Mouse (Mus musculus): Measurements from ENCODE around the gene F11r. TPM values are rescaled to one million over a fixed set of nuclear protein-coding genes. Genes with fewer than 3 reads are reported as not detected.

Gene F11r
- polyA plus RNA-seq, 1 experiment, result 149 TPM

GRCm38 (mm10) chr1:171503592-171504291, 66.4 kb downstream of the F11r start:
- TF ChIP-seq POLR2A (IDR thresholded peaks at IDR 0.05; ENCODE audit: borderline replicate concordance, extremely low read depth, low read depth, low read length) (peak; percentile 26; the same call in 1 of the 2 replicates), CTCF (IDR thresholded peaks at IDR 0.05; ENCODE audit: insufficient read depth, low read length) (no peak)
- peak; percentile 76 for DNase-seq
- WGBS, result under 1% methylated on average over 53 of the region's 53 CpGs
- Histone ChIP-seq H3K4me1 (ENCODE audit: control insufficient read depth, insufficient read depth, low read length) (no peaks in the 10 kb centered on the region), H3K4me3 (replicated peaks; ENCODE audit: extremely low read depth, low read depth, low read length) (peak overlapping the region; percentile 72)

GRCm38 (mm10) chr1:171504586-171504985, 67.3 kb downstream of the F11r start:
- Histone ChIP-seq H3K4me1 (ENCODE audit: control insufficient read depth, insufficient read depth, low read length) (no peaks in the 10 kb centered on the region), H3K4me3 (replicated peaks; ENCODE audit: extremely low read depth, low read depth, low read length) (no peak overlapping the region)
- 81% methylated on average over 4 of the region's 4 CpGs for WGBS
- no peak for DNase-seq
- TF ChIP-seq POLR2A (IDR thresholded peaks at IDR 0.05; ENCODE audit: borderline replicate concordance, extremely low read depth, low read depth, low read length) (no peak), CTCF (IDR thresholded peaks at IDR 0.05; ENCODE audit: insufficient read depth, low read length) (no peak)

GRCm38 (mm10) chr1:171513234-171513633, 75.9 kb downstream of the F11r start:
- TF ChIP-seq CTCF (IDR thresholded peaks at IDR 0.05; ENCODE audit: insufficient read depth, low read length), result no peak
- TF ChIP-seq POLR2A (IDR thresholded peaks at IDR 0.05; ENCODE audit: borderline replicate concordance, extremely low read depth, low read depth, low read length), result no peak
- no peak overlapping the region for H3K4me3 ChIP-seq (replicated peaks; ENCODE audit: extremely low read depth, low read depth, low read length)
- no peaks in the 10 kb centered on the region for H3K4me1 ChIP-seq (ENCODE audit: control insufficient read depth, insufficient read depth, low read length)
- no peak for DNase-seq
- 89% methylated on average over 2 of the region's 2 CpGs for WGBS

- TF ChIP-seq CTCF (IDR thresholded peaks at IDR 0.05; ENCODE audit: insufficient read depth, low read length), result no peak
- TF ChIP-seq POLR2A (IDR thresholded peaks at IDR 0.05; ENCODE audit: borderline replicate concordance, extremely low read depth, low read depth, low read length), result no peak
- WGBS, result 70% methylated on average over 1 of the region's 1 CpGs
- Histone ChIP-seq H3K4me1 (ENCODE audit: control insufficient read depth, insufficient read depth, low read length) (no peaks in the 10 kb centered on the region), H3K4me3 (replicated peaks; ENCODE audit: extremely low read depth, low read depth, low read length) (no peak overlapping the region)
- DNase-seq, result no peak
Measured at GRCm38 (mm10) chr1:171513760-171514159, 76.4 kb downstream of the F11r start.

Other genes starting within 250 kb of the F11r start
- 37.5 and 59.8 TPM in 2 replicates for gene Pcp4l1, start 241.3 kb upstream of the F11r start, polyA plus RNA-seq (2012; rRNA removed)
- gene Nr1i3, start 223.6 kb upstream of the F11r start, polyA plus RNA-seq (2012; rRNA removed), result 0.25 TPM in 1 of 2 replicates, not detected in the other
- 25.7 and 28.8 TPM in 2 replicates for gene Tomm40l, start 215.0 kb upstream of the F11r start, polyA plus RNA-seq (2012; rRNA removed)
- gene Apoa2, start 212.5 kb upstream of the F11r start, polyA plus RNA-seq (2012; rRNA removed), result 4.7 and 7.2 TPM in 2 replicates
- gene Fcer1g, start 203.2 kb upstream of the F11r start, polyA plus RNA-seq (2012; rRNA removed), result 117 and 158 TPM in 2 replicates
- 1.2 and 1.3 TPM in 2 replicates for gene Adamts4, start 187.1 kb upstream of the F11r start, polyA plus RNA-seq (2012; rRNA removed)
- gene Ndufs2, start 186.1 kb upstream of the F11r start, polyA plus RNA-seq (2012; rRNA removed), result 78.8 and 118 TPM in 2 replicates
- gene B4galt3, start 167.2 kb upstream of the F11r start, polyA plus RNA-seq (2012; rRNA removed), result 72.0 and 75.8 TPM in 2 replicates
- 40.6 and 49.0 TPM in 2 replicates for gene Ppox, start 156.3 kb upstream of the F11r start, polyA plus RNA-seq (2012; rRNA removed)
- gene Usp21, start 149.5 kb upstream of the F11r start, polyA plus RNA-seq (2012; rRNA removed), result 42.3 and 51.2 TPM in 2 replicates
- 18.8 and 22.2 TPM in 2 replicates for gene Ufc1, start 142.5 kb upstream of the F11r start, polyA plus RNA-seq (2012; rRNA removed)
- 34.5 and 47.0 TPM in 2 replicates for gene Dedd, start 108.4 kb upstream of the F11r start, polyA plus RNA-seq (2012; rRNA removed)
- gene Nit1, start 91.9 kb upstream of the F11r start, polyA plus RNA-seq (2012; rRNA removed), result 42.7 and 44.1 TPM in 2 replicates
- 9.0 and 20.0 TPM in 2 replicates for gene Pfdn2, start 91.9 kb upstream of the F11r start, polyA plus RNA-seq (2012; rRNA removed)
- gene Klhdc9, start 76.7 kb upstream of the F11r start, polyA plus RNA-seq (2012; rRNA removed), result 1.9 and 3.4 TPM in 2 replicates
- gene Nectin4, start 67.4 kb upstream of the F11r start, polyA plus RNA-seq (2012; rRNA removed), result 10.3 and 19.2 TPM in 2 replicates
- 11.6 and 17.5 TPM in 2 replicates for gene Arhgap30, start 48.6 kb upstream of the F11r start, polyA plus RNA-seq (2012; rRNA removed)
- 95.3 and 107 TPM in 2 replicates for gene Usf1, start 26.2 kb upstream of the F11r start, polyA plus RNA-seq (2012; rRNA removed)
- 8.9 and 16.2 TPM in 2 replicates for gene Tstd1, start 18.7 kb upstream of the F11r start, polyA plus RNA-seq (2012; rRNA removed)
- gene Alyref2, start 65.9 kb downstream of the F11r start, polyA plus RNA-seq (2012; rRNA removed), result 2.8 and 3.3 TPM in 2 replicates
- 0.64 TPM in 1 of 2 replicates, not detected in the other for gene Itln1, start 97.8 kb downstream of the F11r start, polyA plus RNA-seq (2012; rRNA removed)
- 1.8 and 3.1 TPM in 2 replicates for gene Cd244a, start 121.7 kb downstream of the F11r start, polyA plus RNA-seq (2012; rRNA removed)
- gene Ly9, start 169.9 kb downstream of the F11r start, polyA plus RNA-seq (2012; rRNA removed), result 2.2 and 2.6 TPM in 2 replicates
- gene Slamf7, start 215.5 kb downstream of the F11r start, polyA plus RNA-seq (2012; rRNA removed), result 2.1 and 2.2 TPM in 2 replicates
- 9.2 and 14.4 TPM in 2 replicates for gene Cd48, start 244.5 kb downstream of the F11r start, polyA plus RNA-seq (2012; rRNA removed)